Mouse (Mus musculus) midbrain, embryonic 11.5 days (tissue): Measurements from ENCODE around the gene Olfr1255. TPM values are rescaled to one million over a fixed set of nuclear protein-coding genes. Genes with fewer than 3 reads are reported as not detected.

ENCODE experiments used
- polyA plus RNA-seq: library from polyadenylated mRNA; unstranded; fragments of >200 nt; fragmentation: Nextera tagmentation; extraction: Ambion mirVana; gene quantifications from 2 replicates; pipeline ENCODE4 v1.2.1, GENCODE M21; 2014

Gene Olfr1255
- polyA plus RNA-seq, 1 experiment from 2014 or later, result not detected

Other genes with a start within 250 kb of the Olfr1255 start
- gene Olfr1245, start 233.6 kb upstream of the Olfr1255 start, polyA plus RNA-seq, result not detected in 2 replicates
- not detected in 2 replicates for gene Olfr1246, start 218.9 kb upstream of the Olfr1255 start, polyA plus RNA-seq
- not detected in 2 replicates for gene Olfr1247, start 197.9 kb upstream of the Olfr1255 start, polyA plus RNA-seq
- not detected in 2 replicates for gene Olfr1248, start 193.8 kb upstream of the Olfr1255 start, polyA plus RNA-seq
- gene Olfr1249, start 177.1 kb upstream of the Olfr1255 start, polyA plus RNA-seq, result not detected in 2 replicates
- gene Olfr1250, start 150.6 kb upstream of the Olfr1255 start, polyA plus RNA-seq, result not detected in 2 replicates
- not detected in 2 replicates for gene Olfr1251, start 140.1 kb upstream of the Olfr1255 start, polyA plus RNA-seq
- not detected in 2 replicates for gene Olfr1252, start 87.0 kb upstream of the Olfr1255 start, polyA plus RNA-seq
- gene Olfr1253, start 55.0 kb upstream of the Olfr1255 start, polyA plus RNA-seq, result not detected in 2 replicates
- not detected in 2 replicates for gene Olfr1254, start 18.4 kb upstream of the Olfr1255 start, polyA plus RNA-seq
- not detected in 2 replicates for gene Olfr1256, start 29.5 kb downstream of the Olfr1255 start, polyA plus RNA-seq
- not detected in 2 replicates for gene Olfr48, start 36.2 kb downstream of the Olfr1255 start, polyA plus RNA-seq
- gene Olfr1257, start 66.4 kb downstream of the Olfr1255 start, polyA plus RNA-seq, result not detected in 2 replicates
- gene Olfr1258, start 115.3 kb downstream of the Olfr1255 start, polyA plus RNA-seq, result not detected in 2 replicates
- gene Olfr1259, start 136.6 kb downstream of the Olfr1255 start, polyA plus RNA-seq, result not detected in 2 replicates
- not detected in 2 replicates for gene Olfr1260, start 162.3 kb downstream of the Olfr1255 start, polyA plus RNA-seq
- gene Olfr1261, start 179.2 kb downstream of the Olfr1255 start, polyA plus RNA-seq, result not detected in 2 replicates
- gene Olfr1262, start 188.1 kb downstream of the Olfr1255 start, polyA plus RNA-seq, result not detected in 2 replicates
- gene Olfr1263, start 200.1 kb downstream of the Olfr1255 start, polyA plus RNA-seq, result not detected in 2 replicates
- gene Olfr1264, start 213.5 kb downstream of the Olfr1255 start, polyA plus RNA-seq, result not detected in 2 replicates
- gene Olfr1265, start 223.3 kb downstream of the Olfr1255 start, polyA plus RNA-seq, result not detected in 2 replicates